Comparison of ENCODE assay signal across 22 mouse cellular contexts in genomic region chr5:41775728-41776127, GRCm38 (mm10). TPM values are rescaled to one million over a fixed set of nuclear protein-coding genes. Genes with fewer than 3 reads are reported as not detected.
DNase-seq lines count a peak whose midpoint lies in the region; ATAC-seq and TF ChIP-seq lines count a peak whose summit lies in the region.
"Had no signal": no experiment of that assay in that cellular context is flagged by ENCODE, and none has a peak within 500 bp of the region (broad histone marks: within the 10 kb centered on the region; RNA-seq: fewer than 3 reads in every experiment).

No protein-coding gene starts in this region.

- in situ Hi-C loops in Patski (cut with MboI; ENCODE audit: low pct_unique_long_range_greater_than_20kb), result no loop called here

- no peak for TF ChIP-seq POLR2A in myocyte (IDR thresholded peaks at IDR 0.05; ENCODE audit: insufficient read length, low read depth)

- H3K4me1 ChIP-seq in intestine, embryonic 14.5 days (replicated peaks; ENCODE audit: control insufficient read depth, insufficient read depth, low read length), result no peaks in the 10 kb centered on the region
- no peaks in the 10 kb centered on the region for H3K4me1 ChIP-seq in intestine, postnatal 0 days (replicated peaks; ENCODE audit: control insufficient read depth, insufficient read depth, low read length)
- H3K4me1 ChIP-seq in kidney, embryonic 16.5 days (ENCODE audit: insufficient read depth, low read length), result peaks cover 8% of the 10 kb centered on the region
- H3K4me1 ChIP-seq: forebrain, embryonic 13.5 days; heart, embryonic 13.5 days; hindbrain, embryonic 12.5 days had no signal

- 22% methylated on average over 6 of the region's 6 CpGs for WGBS in intestine, embryonic 14.5 days
- 36% methylated on average over 6 of the region's 6 CpGs for WGBS in intestine, postnatal 0 days
- 15% methylated on average over 6 of the region's 6 CpGs for WGBS in kidney, embryonic 16.5 days

- no peak overlapping the region for H3K27ac ChIP-seq in intestine, embryonic 14.5 days (ENCODE audit: low read depth)
- no peak overlapping the region for H3K27ac ChIP-seq in intestine, postnatal 0 days (ENCODE audit: low read depth, low read length)
- no peak overlapping the region for H3K27ac ChIP-seq in kidney, embryonic 16.5 days (ENCODE audit: low read length)
- H3K27ac ChIP-seq: embryonic facial prominence, embryonic 10.5 days; forebrain, embryonic 13.5 days; heart, embryonic 13.5 days; hindbrain, embryonic 12.5 days had no signal

- H3K4me2 ChIP-seq in intestine, embryonic 14.5 days (ENCODE audit: low read length), result no peak overlapping the region
- H3K4me2 ChIP-seq in intestine, postnatal 0 days (replicated peaks; ENCODE audit: low read depth), result no peak overlapping the region
- no peak overlapping the region for H3K4me2 ChIP-seq in kidney, embryonic 16.5 days (replicated peaks; ENCODE audit: low read depth, low read length)
- H3K4me2 ChIP-seq in myocyte (ENCODE audit: low read depth), result peak overlapping the region; percentile 47
- H3K4me2 ChIP-seq: forebrain, embryonic 13.5 days; heart, embryonic 13.5 days; hindbrain, embryonic 12.5 days had no signal

- POLR2A ChIA-PET in Patski (lab: Charles Lee), result no interaction called here

- no peak overlapping the region for H3K9ac ChIP-seq in intestine, embryonic 14.5 days (ENCODE audit: low read length)
- no peak overlapping the region for H3K9ac ChIP-seq in intestine, postnatal 0 days (ENCODE audit: low read depth, low read length)
- no peak overlapping the region for H3K9ac ChIP-seq in kidney, embryonic 16.5 days (replicated peaks; ENCODE audit: low read length)
- H3K9ac ChIP-seq: forebrain, embryonic 13.5 days; forebrain, postnatal 0 days; heart, embryonic 13.5 days; hindbrain, embryonic 12.5 days had no signal

- ATAC-seq in intestine, embryonic 14.5 days (replicated peaks; ENCODE audit: low FRiP score, low TSS enrichment, low read depth), result peak; percentile 68; the same call in 1 of the 2 replicates
- ATAC-seq in intestine, postnatal 0 days, result no peak
- 0 out of 2 replicates have a peak, but pooled peaks have one; percentile 65 for ATAC-seq in kidney, embryonic 16.5 days (ENCODE audit: low FRiP score, low TSS enrichment)
- ATAC-seq in Patski, result peak; percentile 31
- no peak for ATAC-seq in granulocyte monocyte progenitor cell, adult 5-6 weeks (replicated peaks; ENCODE audit: poor library complexity, severe bottlenecking)
- ATAC-seq: forebrain, embryonic 13.5 days; forebrain, postnatal 0 days; hindbrain, embryonic 16.5 days had no signal

- CTCF ChIA-PET in Patski (lab: Charles Lee), result no interaction called here

- peak; percentile 47 for DNase-seq in intestine, embryonic 14.5 days (ENCODE audit: low spot score)
- DNase-seq in kidney, adult 9 months, result no peak
- no peak for DNase-seq in Patski (ENCODE audit: low read depth, low spot score)
- DNase-seq: adrenal gland, adult 8-10 months; adrenal gland, postnatal 36 days; cerebellum, adult 2 months; cerebellum, postnatal 10 days; forebrain, postnatal 0 days; gastrocnemius, postnatal 14 days; heart, postnatal 4 days had no signal

- H3K79me2 ChIP-seq in myocyte (ENCODE audit: control insufficient read depth, insufficient read depth), result no peaks in the 10 kb centered on the region

- no peak overlapping the region for H3ac ChIP-seq in myocyte (ENCODE audit: control insufficient read depth, insufficient read length)

- H3K36me3 ChIP-seq in intestine, embryonic 14.5 days (ENCODE audit: control insufficient read depth, insufficient read depth, low read length), result no peaks in the 10 kb centered on the region
- H3K36me3 ChIP-seq in intestine, postnatal 0 days (ENCODE audit: control insufficient read depth, insufficient read depth), result no peaks in the 10 kb centered on the region
- H3K36me3 ChIP-seq in kidney, embryonic 16.5 days (ENCODE audit: insufficient read depth, low read length), result no peaks in the 10 kb centered on the region
- H3K36me3 ChIP-seq in myocyte (ENCODE audit: control insufficient read depth, insufficient read depth), result no peaks in the 10 kb centered on the region
- H3K36me3 ChIP-seq: embryonic facial prominence, embryonic 10.5 days; heart, embryonic 13.5 days; hindbrain, embryonic 12.5 days had no signal

- no peak for TF ChIP-seq CTCF in intestine, postnatal 0 days (IDR thresholded peaks at IDR 0.05; ENCODE audit: low read depth)
- no peak for TF ChIP-seq CTCF in Patski (IDR thresholded peaks at IDR 0.05)

- no peaks in the 10 kb centered on the region for H3K27me3 ChIP-seq in intestine, embryonic 14.5 days (replicated peaks; ENCODE audit: control insufficient read depth, insufficient read depth, low read length)
- no peaks in the 10 kb centered on the region for H3K27me3 ChIP-seq in intestine, postnatal 0 days (replicated peaks; ENCODE audit: control insufficient read depth, insufficient read depth, low read length)
- H3K27me3 ChIP-seq in kidney, embryonic 16.5 days (ENCODE audit: insufficient read depth, low read length), result no peaks in the 10 kb centered on the region
- H3K27me3 ChIP-seq in Patski (no peaks in the 10 kb centered on the region), myocyte (ENCODE audit: control insufficient read depth, insufficient read depth, insufficient read length) (no peaks in the 10 kb centered on the region)
- H3K27me3 ChIP-seq: forebrain, embryonic 13.5 days had no signal

- no peaks in the 10 kb centered on the region for H3K9me3 ChIP-seq in intestine, embryonic 14.5 days (ENCODE audit: control insufficient read depth, low read length)
- H3K9me3 ChIP-seq in intestine, postnatal 0 days (ENCODE audit: control insufficient read depth), result no peaks in the 10 kb centered on the region
- no peaks in the 10 kb centered on the region for H3K9me3 ChIP-seq in kidney, embryonic 16.5 days (ENCODE audit: low read length)
- H3K9me3 ChIP-seq: embryonic facial prominence, embryonic 10.5 days; forebrain, embryonic 13.5 days; heart, embryonic 13.5 days; hindbrain, embryonic 12.5 days had no signal

- H3K4me3 ChIP-seq in intestine, embryonic 14.5 days (ENCODE audit: low read depth, low read length), result no peak overlapping the region
- no peak overlapping the region for H3K4me3 ChIP-seq in intestine, postnatal 0 days (ENCODE audit: low read depth, low read length)
- no peak overlapping the region for H3K4me3 ChIP-seq in kidney, embryonic 16.5 days (ENCODE audit: low read length)
- no peak overlapping the region for H3K4me3 ChIP-seq in myocyte
- H3K4me3 ChIP-seq: embryonic facial prominence, embryonic 10.5 days; forebrain, embryonic 13.5 days; heart, embryonic 13.5 days; hindbrain, embryonic 12.5 days had no signal

TF ChIP-seq in myocyte, 11 proteins besides CTCF, POLR2A, EP300 and RAD21:
- TF ChIP-seq POLR2AphosphoS2 (IDR thresholded peaks at IDR 0.05; ENCODE audit: insufficient read length, low read depth) (no peak), USF1 (IDR thresholded peaks at IDR 0.05; ENCODE audit: low read depth) (no peak), CEBPB (IDR thresholded peaks at IDR 0.05; ENCODE audit: insufficient read depth, poor library complexity, severe bottlenecking) (no peak)
TF ChIP-seq in myocyte: peak in this region for 0.

RNA-seq across cellular contexts. Expression of gene Nkx3-2, which starts 11.4 kb away (rescaled TPM):
- polyA plus RNA-seq in intestine, embryonic 14.5 days (2014; fragmentation: Nextera tagmentation; extraction: Ambion mirVana), result 2.8 and 3.2 TPM in 2 replicates
- polyA plus RNA-seq in intestine, postnatal 0 days (2015; fragmentation: Nextera tagmentation; extraction: Ambion mirVana), result 0.89 and 1.4 TPM in 2 replicates
- polyA plus RNA-seq in kidney, embryonic 16.5 days (2015; fragmentation: Nextera tagmentation; extraction: Ambion mirVana), result not detected in 2 replicates
- polyA plus RNA-seq in Patski (2021), result 0.04 TPM
- polyA plus RNA-seq in myocyte (2012; fragmentation: generic; extraction: Trizol), result 0.11 TPM
- not detected in 2 replicates for total RNA-seq in granulocyte monocyte progenitor cell, adult 5-6 weeks (2014; fragmentation: Nextera tagmentation)
- total RNA-seq in granulocyte monocyte progenitor cell, adult 5-6 weeks (2017), result not detected in 2 replicates
- total RNA-seq: adrenal gland, adult 8-10 months; adrenal gland, postnatal 36 days; forebrain, postnatal 0 days; gastrocnemius, adult 18-20 months; gastrocnemius, postnatal 14 days; heart, postnatal 4 days had no signal
- polyA plus RNA-seq: cerebellum, adult 2 months; forebrain, embryonic 13.5 days; forebrain, postnatal 0 days; gonadal fat pad, adult 2 months; heart, postnatal 0 days; hindbrain, embryonic 16.5 days had no signal

Comparison
In these comparisons a context has a peak if more than half of its experiments do, and no peak if none do; other contexts are left out.
1. ATAC-seq: peak in intestine, embryonic 14.5 days (single experiment), kidney, embryonic 16.5 days (single experiment) and Patski (single experiment); none in intestine, postnatal 0 days (single experiment) and granulocyte monocyte progenitor cell, adult 5-6 weeks (single experiment).